Mouse (Mus musculus) CH12.LX (cell line): Measurements from ENCODE around the gene Slc22a14.

Experiments
- ELF1 ChIP-seq: IDR thresholded peaks from 2 replicates; pipeline ENCODE4 v1.6.1; 2014; ENCODE audit warnings: low read depth, mild to moderate bottlenecking, inconsistent platforms, low read length, improper control_type of control experiment
- NELFE ChIP-seq: IDR thresholded peaks from 2 replicates; pipeline ENCODE4 v1.6.1; 2011; ENCODE audit warnings: low read depth, low read length, improper control_type of control experiment
- PAX5 ChIP-seq: IDR thresholded peaks from 2 replicates; pipeline ENCODE4 v1.6.1; 2012; ENCODE audit warnings: low read length, inconsistent platforms, mixed read lengths
- POLR2A ChIP-seq: IDR thresholded peaks from 2 replicates; pipeline ENCODE4 v1.6.1; 2011; ENCODE audit warnings: low read depth, mild to moderate bottlenecking, improper control_type of control experiment, low read length
- POLR2AphosphoS2 ChIP-seq: IDR thresholded peaks from 2 replicates; pipeline ENCODE4 v1.6.1; 2011; ENCODE audit warnings: low read depth, low read length, improper control_type of control experiment
- RAD21 ChIP-seq: IDR thresholded peaks from 2 replicates; pipeline ENCODE4 v1.6.1; 2011; ENCODE audit warnings: low read depth, mild to moderate bottlenecking, low read length, improper control_type of control experiment, moderate library complexity
- SIN3A ChIP-seq: IDR thresholded peaks from 2 replicates; pipeline ENCODE4 v1.6.1; 2012; ENCODE audit warnings: low read length, improper control_type of control experiment, inconsistent platforms
- USF1 ChIP-seq: IDR thresholded peaks from 2 replicates; pipeline ENCODE4 v1.6.1; 2014; ENCODE audit warnings: low read depth, mild to moderate bottlenecking, inconsistent platforms, low read length, improper control_type of control experiment
- USF2 ChIP-seq: conservative IDR thresholded peaks from 2 replicates; pipeline ENCODE4 v1.6.1; 2011; ENCODE audit warnings: low read depth, low read length, improper control_type of control experiment
- ZKSCAN1 ChIP-seq: IDR thresholded peaks from 2 replicates; pipeline ENCODE4 v1.6.1; 2012; ENCODE audit warnings: low read depth, inconsistent platforms, low read length, improper control_type of control experiment, borderline replicate concordance
- ZNF384 ChIP-seq: IDR thresholded peaks from 2 replicates; pipeline ENCODE4 v1.6.1; 2012; ENCODE audit warnings: low read depth, low read length, improper control_type of control experiment, inconsistent platforms

GRCm38 (mm10) chr9:119246826-119247225 lies 118.5 kb downstream of the Slc22a14 start:
- TF ChIP-seq USF2: no peak
- TF ChIP-seq NELFE: no peak
- no peak for TF ChIP-seq ELF1
- TF ChIP-seq RAD21: peak; percentile 32
- no peak for TF ChIP-seq PAX5
- TF ChIP-seq POLR2A: no peak
- no peak for TF ChIP-seq USF1
- no peak for TF ChIP-seq SIN3A
- no peak for TF ChIP-seq POLR2AphosphoS2
- no peak for TF ChIP-seq ZNF384
- TF ChIP-seq ZKSCAN1: no peak
